Mouse (Mus musculus): ENCODE results near the gene Stk11ip. TPM values are rescaled to one million over a fixed set of nuclear protein-coding genes. Genes with fewer than 3 reads are reported as not detected.

Stk11ip gene
- total RNA-seq (2023): 10 to 100 TPM; 48.3 to 51.3 TPM

DNA sequence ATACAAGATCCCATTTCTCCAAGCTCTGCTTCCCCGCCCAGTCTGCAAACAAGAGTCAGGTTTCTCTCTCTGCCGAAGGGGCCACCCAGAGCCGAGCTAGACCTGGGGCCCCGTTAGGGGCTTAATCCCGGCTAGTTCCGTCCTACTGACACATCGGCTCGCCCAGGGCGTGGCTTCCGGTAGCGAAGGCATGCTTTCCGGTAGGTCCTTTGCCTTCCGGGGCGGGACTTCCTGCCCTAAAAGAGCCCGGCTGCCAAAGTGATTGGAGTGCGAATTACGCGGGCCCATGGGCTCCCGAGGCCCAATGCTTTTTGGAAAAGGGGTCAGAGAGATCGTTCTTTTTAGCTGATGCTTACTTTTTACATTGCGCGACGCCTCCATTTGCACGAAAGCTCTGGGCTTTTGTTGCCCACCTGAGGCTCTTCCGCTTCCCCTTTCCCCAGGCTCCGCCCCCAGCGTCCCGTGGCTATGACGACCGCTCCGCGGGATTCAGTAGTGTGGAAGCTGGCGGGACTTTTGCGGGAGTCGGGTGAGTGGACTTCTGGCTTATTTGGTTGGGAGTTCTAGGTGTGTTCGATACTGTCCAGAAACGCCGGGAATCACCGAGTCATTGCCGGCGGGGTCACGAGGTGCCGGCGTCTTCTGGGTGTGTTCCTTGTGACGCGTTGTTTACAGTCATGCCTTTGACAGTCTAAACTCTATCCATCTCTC lies at the start of gene Stk11ip:
TSS of gene Stk11ip (plus strand) at position 209 of the 711 bp plus-strand sequence.

GRCm38 (mm10) chr1:75478916-75479634 lies 42.3 kb upstream of the Stk11ip start, which contains the start of the genes Chpf and Tmem198:
Gene Chpf, minus strand, starts transcription at chr1:75479307.
Gene Tmem198, plus strand, starts transcription at chr1:75479532.

DNA sequence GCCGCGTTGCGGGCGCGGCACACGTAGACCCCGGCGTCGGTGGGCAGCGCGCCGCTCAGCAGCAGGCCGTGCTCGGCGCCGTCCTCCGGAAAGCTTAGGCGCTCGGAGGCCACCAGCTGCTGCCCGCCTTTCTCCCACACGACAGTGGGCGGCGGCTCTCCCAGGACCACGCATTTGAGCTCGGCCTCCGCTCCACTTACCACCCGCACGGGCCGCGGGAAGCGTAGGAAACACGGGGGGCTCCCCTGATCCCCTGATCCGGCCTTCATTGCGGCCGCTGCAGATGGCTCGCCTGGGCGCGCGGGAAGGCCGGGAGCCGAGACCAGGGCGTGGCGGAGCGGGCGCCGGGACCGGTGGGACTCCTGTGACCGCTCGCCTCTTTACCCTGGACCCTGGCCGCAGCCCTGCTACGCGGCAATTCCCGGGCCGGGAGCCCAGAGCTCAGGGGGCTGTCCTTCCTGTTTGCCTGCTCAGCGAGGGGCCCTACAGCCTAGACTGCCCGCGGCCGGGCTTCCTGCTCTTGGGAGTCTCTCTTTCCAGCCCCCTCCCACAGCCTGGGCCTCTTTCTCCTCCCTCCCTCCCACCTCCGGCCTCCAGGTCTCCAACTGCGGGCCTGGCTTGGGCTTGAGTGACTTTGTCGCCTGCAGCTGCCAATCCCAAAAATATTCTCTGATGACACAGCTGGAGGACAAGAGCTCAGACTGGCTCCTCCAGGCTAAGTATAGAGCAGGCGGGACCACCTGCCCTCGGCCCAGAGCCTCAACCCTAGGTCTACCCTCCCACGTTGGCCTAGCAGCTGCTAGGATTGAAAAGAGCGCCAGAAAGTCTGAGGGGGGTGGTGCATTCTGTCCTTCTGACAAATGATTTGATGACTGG lies 15.1 kb upstream of the Stk11ip start, which contains the start of gene Obsl1:
TSS of gene Obsl1 (minus strand) at position 497 of the 876 bp plus-strand sequence.

DNA sequence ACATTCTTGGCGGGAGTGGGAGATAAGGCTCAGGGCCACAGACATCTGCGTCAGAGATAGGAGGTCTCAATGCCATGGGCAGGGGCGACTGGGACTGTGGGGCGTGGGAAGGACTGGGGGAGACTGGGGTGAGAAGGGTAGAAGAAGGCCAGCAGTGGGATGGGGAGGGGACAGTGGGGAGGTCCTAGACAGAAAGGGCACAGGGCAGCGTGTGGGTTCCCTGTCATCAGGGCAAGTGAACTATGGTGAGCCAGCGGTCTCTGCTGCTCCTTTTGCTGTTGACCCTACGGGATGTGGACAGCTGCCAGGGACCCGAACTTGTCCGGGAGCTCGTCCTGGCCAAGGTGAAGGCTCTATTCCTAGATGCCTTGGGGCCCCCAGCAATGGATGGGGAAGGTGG lies 14.3 kb upstream of the Stk11ip start, which contains the start of gene Inha:
TSS of gene Inha (plus strand) at position 72 of the 400 bp plus-strand sequence.

GRCm38 (mm10) chr1:75545965-75546956 lies 24.9 kb downstream of the Stk11ip start, which contains the start of gene Slc4a3:
Gene Slc4a3, plus strand, starts transcription at chr1:75546266.

Other genes with a start within 250 kb of the Stk11ip start
- not detected for gene Resp18, start 243.1 kb upstream of the Stk11ip start, total RNA-seq (2023)
- 10 to 100 TPM; 27.7 to 32.2 TPM for gene Dnpep, start 203.5 kb upstream of the Stk11ip start, total RNA-seq (2023)
- gene Des, start 161.2 kb upstream of the Stk11ip start, total RNA-seq (2023): under 1 TPM; 0.16 to 0.31 TPM
- gene Speg, start 146.2 kb upstream of the Stk11ip start, total RNA-seq (2023): not detected
- gene Gmppa, start 85.6 kb upstream of the Stk11ip start, total RNA-seq (2023): 10 to 100 TPM; 38.8 to 46.6 TPM
- not detected for gene Asic4, start 71.1 kb upstream of the Stk11ip start, total RNA-seq (2023)
- gene Chpf, start 42.2 kb upstream of the Stk11ip start, total RNA-seq (2023): 1 to 10 TPM in 1 of 2 experiments, under 1 TPM in 1; 0.84 to 1.1 TPM
- gene Tmem198, start 42.0 kb upstream of the Stk11ip start, total RNA-seq (2023): under 1 TPM in 1 of 2 experiments, not detected in 1; 0.62 TPM
- gene Obsl1, start 15.1 kb upstream of the Stk11ip start, total RNA-seq (2023): under 1 TPM; 0.18 TPM
- not detected for gene Inha, start 14.5 kb upstream of the Stk11ip start, total RNA-seq (2023)
- not detected for gene Slc4a3, start 24.7 kb downstream of the Stk11ip start, total RNA-seq (2023)